21 mouse cellular contexts compared by ENCODE assay signal in the genomic region with DNA sequence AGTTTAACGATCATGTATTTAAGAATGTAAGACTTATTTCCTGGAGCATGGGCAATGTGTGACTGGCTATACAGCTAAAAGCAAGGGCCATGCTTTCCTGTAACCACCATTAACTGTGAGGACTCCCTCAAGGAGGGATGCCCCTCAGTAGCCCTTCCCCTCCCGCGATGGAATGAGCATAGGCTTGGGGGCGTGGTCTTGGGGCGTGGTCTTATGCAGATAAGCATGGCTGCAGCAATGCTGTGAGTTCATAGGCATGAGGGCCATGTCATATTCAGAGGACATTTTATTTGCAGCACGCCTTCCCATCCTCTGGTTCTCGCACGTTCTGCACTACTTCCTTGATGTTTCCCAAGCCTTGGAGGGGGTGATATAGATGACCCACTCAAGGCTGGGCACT.
A peak's percentile ranks its signal among the peaks of the same experiment; 100 is the strongest.
DNase-seq lines count a peak whose midpoint lies in the region; ATAC-seq and TF ChIP-seq lines count a peak whose summit lies in the region.
"Had no signal": no experiment of that assay in that cellular context is flagged by ENCODE, and none has a peak within 500 bp of the region (broad histone marks: within the 10 kb centered on the region; RNA-seq: fewer than 3 reads in every experiment).

No protein-coding gene starts in this region.

- DNase-seq in A20 (ENCODE audit: low read depth, low spot score) (peak; percentile 11), CH12.LX (ENCODE audit: extremely low read depth) (peak; percentile 35)
- peak; percentile 24 for DNase-seq in embryo, embryonic 9.5 days (ENCODE audit: extremely low spot score)
- peak; percentile 22 for DNase-seq in liver, postnatal 0 days
- DNase-seq in ovary, postnatal 10 days (ENCODE audit: low spot score), result no peak
- no peak for DNase-seq in layer of hippocampus, adult 18-20 months (ENCODE audit: low spot score in 2 of 2)
- DNase-seq in midbrain, embryonic 14.5 days, result no peak
- DNase-seq: adrenal gland, postnatal 14 days; kidney, adult 2 months; layer of hippocampus, postnatal 36 days; left cerebral cortex, postnatal 4 days; lung, postnatal 14 days; right cerebral cortex, postnatal 4 days had no signal

- no peak overlapping the region for H3K27ac ChIP-seq in CH12.LX (ENCODE audit: insufficient read depth, low read depth)
- H3K27ac ChIP-seq in liver, postnatal 0 days (ENCODE audit: low read depth), result no peak overlapping the region
- no peak overlapping the region for H3K27ac ChIP-seq in midbrain, embryonic 14.5 days (replicated peaks; ENCODE audit: low read depth, low read length)
- H3K27ac ChIP-seq: liver, embryonic 15.5 days; midbrain, embryonic 10.5 days; neural tube, embryonic 13.5 days had no signal

- no peak for TF ChIP-seq POLR2A in CH12.LX (IDR thresholded peaks at IDR 0.05; ENCODE audit: low read depth, low read length)

- no peak overlapping the region for H3K4me3 ChIP-seq in CH12.LX (replicated peaks in 1 of 3; ENCODE audit: low read depth in 2 of 3, low read length in 2 of 3, poor library complexity in 1 of 3)
- no peak overlapping the region for H3K4me3 ChIP-seq in liver, postnatal 0 days (ENCODE audit: low read depth, low read length)
- no peak overlapping the region for H3K4me3 ChIP-seq in midbrain, embryonic 14.5 days (replicated peaks; ENCODE audit: low read depth, low read length)
- H3K4me3 ChIP-seq: erythroblast, embryonic 14.5 days; liver, embryonic 15.5 days; midbrain, embryonic 10.5 days; neural tube, embryonic 13.5 days had no signal

- H3K9ac ChIP-seq in CH12.LX (ENCODE audit: insufficient read depth, low read depth), result no peak overlapping the region
- no peak overlapping the region for H3K9ac ChIP-seq in liver, postnatal 0 days (replicated peaks)
- H3K9ac ChIP-seq in midbrain, embryonic 14.5 days (replicated peaks; ENCODE audit: low read length), result no peak overlapping the region
- H3K9ac ChIP-seq: liver, embryonic 15.5 days; neural tube, embryonic 13.5 days had no signal

- no peaks in the 10 kb centered on the region for H3K36me3 ChIP-seq in CH12.LX (replicated peaks in 1 of 2; ENCODE audit: control insufficient read depth in 1 of 2, insufficient read depth in 1 of 2, low read length in 1 of 2)
- H3K36me3 ChIP-seq in liver, postnatal 0 days (replicated peaks; ENCODE audit: insufficient read depth, low read length), result no peaks in the 10 kb centered on the region
- H3K36me3 ChIP-seq in midbrain, embryonic 14.5 days (ENCODE audit: control insufficient read depth, insufficient read depth, low read length), result no peaks in the 10 kb centered on the region
- H3K36me3 ChIP-seq: liver, embryonic 15.5 days; midbrain, embryonic 10.5 days; neural tube, embryonic 13.5 days had no signal

- H3K4me1 ChIP-seq in CH12.LX (ENCODE audit: control insufficient read depth in 1 of 2, insufficient read depth in 2 of 2), result peaks cover 4 to 5% of the 10 kb centered on the region in 2 experiments; a peak in 3 of 4 replicates
- no peaks in the 10 kb centered on the region for H3K4me1 ChIP-seq in liver, postnatal 0 days (ENCODE audit: insufficient read depth)
- no peaks in the 10 kb centered on the region for H3K4me1 ChIP-seq in midbrain, embryonic 14.5 days (ENCODE audit: control insufficient read depth, insufficient read depth, low read length)
- H3K4me1 ChIP-seq: liver, embryonic 15.5 days; midbrain, embryonic 10.5 days; neural tube, embryonic 13.5 days had no signal

- WGBS in liver, postnatal 0 days (ENCODE audit: insufficient replicate concordance), result 41% methylated on average over 8 of the region's 8 CpGs
- 54% methylated on average over 8 of the region's 8 CpGs for WGBS in midbrain, embryonic 14.5 days

- dilution Hi-C loops in CH12.LX (cut with MboI; ENCODE audit: extremely low pct_ligation_motif_present, extremely low pct_unique_long_range_greater_than_20kb, low sequenced_read_pairs), result no loop called here

- TF ChIP-seq EP300 in CH12.LX (IDR thresholded peaks at IDR 0.05; ENCODE audit: low read length), result no peak
- no peak for TF ChIP-seq EP300 in liver, postnatal 0 days (IDR thresholded peaks at IDR 0.05; ENCODE audit: low read depth)

- ATAC-seq in liver, postnatal 0 days, result no peak
- no peak for ATAC-seq in midbrain, embryonic 14.5 days (ENCODE audit: low FRiP score, low TSS enrichment)
- ATAC-seq: CD4-positive, CD25-positive, alpha-beta regulatory T cell, adult 4 months; forebrain, embryonic 16.5 days; hindbrain, embryonic 16.5 days had no signal

- H3K79me2 ChIP-seq in CH12.LX (replicated peaks; ENCODE audit: control insufficient read depth, extremely low read depth, insufficient read depth, poor library complexity, severe bottlenecking), result no peaks in the 10 kb centered on the region

- TF ChIP-seq CTCF in CH12.LX (conservative IDR thresholded peaks at IDR 0.05 in 1 of 2, IDR thresholded peaks at IDR 0.05 in 1 of 2; ENCODE audit: low read depth in 2 of 2, low read length in 2 of 2), result no peak
- no peak for TF ChIP-seq CTCF in liver, postnatal 0 days (IDR thresholded peaks at IDR 0.05; ENCODE audit: low read depth)

- H3K9me3 ChIP-seq in CH12.LX (replicated peaks; ENCODE audit: low read length), result no peaks in the 10 kb centered on the region
- no peaks in the 10 kb centered on the region for H3K9me3 ChIP-seq in liver, postnatal 0 days (ENCODE audit: low read length)
- no peaks in the 10 kb centered on the region for H3K9me3 ChIP-seq in midbrain, embryonic 14.5 days (ENCODE audit: control insufficient read depth, low read length)
- H3K9me3 ChIP-seq: liver, embryonic 15.5 days; midbrain, embryonic 10.5 days; neural tube, embryonic 13.5 days had no signal

- in situ Hi-C loops in CH12.LX (cut with MboI; ENCODE audit: low pct_ligation_motif_present, low pct_unique_long_range_greater_than_20kb, low sequenced_read_pairs), result no loop called here

- no peak for TF ChIP-seq RAD21 in CH12.LX (IDR thresholded peaks at IDR 0.05; ENCODE audit: low read depth, low read length)

- peak overlapping the region; percentile 23; the same call in 1 of the 2 replicates for H3K4me2 ChIP-seq in CH12.LX (ENCODE audit: insufficient read depth, low read depth, poor library complexity, severe bottlenecking)
- no peak overlapping the region for H3K4me2 ChIP-seq in liver, postnatal 0 days (ENCODE audit: low read depth, low read length)
- no peak overlapping the region for H3K4me2 ChIP-seq in midbrain, embryonic 14.5 days (ENCODE audit: low read length)
- H3K4me2 ChIP-seq: heart, embryonic 11.5 days; liver, embryonic 15.5 days; neural tube, embryonic 13.5 days had no signal

- H3K27me3 ChIP-seq in CH12.LX (replicated peaks), result no peaks in the 10 kb centered on the region
- H3K27me3 ChIP-seq in liver, postnatal 0 days (ENCODE audit: insufficient read depth, low read length), result no peaks in the 10 kb centered on the region
- no peaks in the 10 kb centered on the region for H3K27me3 ChIP-seq in midbrain, embryonic 14.5 days (ENCODE audit: control insufficient read depth, insufficient read depth, low read length)
- H3K27me3 ChIP-seq: liver, embryonic 15.5 days; neural tube, embryonic 13.5 days had no signal

TF ChIP-seq in CH12.LX, 34 proteins besides CTCF, POLR2A, EP300 and RAD21:
- TF ChIP-seq RCOR1 (conservative IDR thresholded peaks at IDR 0.05; ENCODE audit: low read depth, low read length) (no peak), ETS1 (conservative IDR thresholded peaks at IDR 0.05; ENCODE audit: low read depth, low read length) (no peak), NELFE (IDR thresholded peaks at IDR 0.05; ENCODE audit: low read depth, low read length) (no peak), POLR2AphosphoS2 (IDR thresholded peaks at IDR 0.05; ENCODE audit: low read depth, low read length) (no peak), ZMIZ1 (IDR thresholded peaks at IDR 0.05; ENCODE audit: low read depth, low read length) (no peak), MXI1 (IDR thresholded peaks at IDR 0.05; ENCODE audit: low read depth, low read length) (no peak), USF2 (conservative IDR thresholded peaks at IDR 0.05; ENCODE audit: low read depth, low read length) (no peak), SIN3A (IDR thresholded peaks at IDR 0.05; ENCODE audit: low read length) (no peak), ELF1 (IDR thresholded peaks at IDR 0.05; ENCODE audit: low read depth, low read length) (no peak), PAX5 (IDR thresholded peaks at IDR 0.05; ENCODE audit: low read length) (no peak), IRF4 (IDR thresholded peaks at IDR 0.05; ENCODE audit: low read depth, low read length) (no peak), MAX (IDR thresholded peaks at IDR 0.05; ENCODE audit: low read length) (no peak)

Comparison
In these comparisons a context has a peak if more than half of its experiments do, and no peak if none do; other contexts are left out.
1. DNase-seq: peak in A20 (single experiment), CH12.LX (single experiment), embryo, embryonic 9.5 days (single experiment) and liver, postnatal 0 days (single experiment); none in ovary, postnatal 10 days (single experiment), layer of hippocampus, adult 18-20 months (0 of 2) and midbrain, embryonic 14.5 days (single experiment).